Mouse (Mus musculus) CH12.LX (cell line): Measurements from ENCODE around the gene Lgals8. TPM values are rescaled to one million over a fixed set of nuclear protein-coding genes. Genes with fewer than 3 reads are reported as not detected.

Source experiments
- DNase-seq: peaks from one replicate; pipeline ENCODE4 v3.0.0-alpha.2; 2013; ENCODE audit errors: extremely low read depth
- H3K27ac ChIP-seq: 2 replicates; pipeline ENCODE4 v1.5.1; 2012; ENCODE audit warnings: low read depth, mild to moderate bottlenecking, control low read depth, moderate library complexity; ENCODE audit not compliant: insufficient read depth
- H3K27me3 ChIP-seq: replicated peaks from 2 replicates; pipeline ENCODE3; 2012; ENCODE audit warnings: inconsistent platforms
- H3K36me3 ChIP-seq, 2 experiments: replicated peaks in 1 of 2; 2 replicates each; pipeline versions ENCODE3 to v1.6.1; 2012; ENCODE audit warnings: inconsistent platforms in 1 of 2, low read length in 1 of 2, mild to moderate bottlenecking in 1 of 2, mixed read lengths in 1 of 2, moderate library complexity in 1 of 2; ENCODE audit not compliant: control insufficient read depth in 1 of 2, insufficient read depth in 1 of 2
- H3K4me1 ChIP-seq, 2 experiments: 2 replicates each; pipeline ENCODE4 v1.6.1; 2012; ENCODE audit warnings: inconsistent platforms in 1 of 2, moderate library complexity in 1 of 2; ENCODE audit not compliant: insufficient read depth in 2 of 2, control insufficient read depth in 1 of 2
- H3K4me2 ChIP-seq: 2 replicates; pipeline ENCODE4 v1.6.1; 2012; ENCODE audit warnings: low read depth, mild to moderate bottlenecking, control low read depth; ENCODE audit not compliant: poor library complexity, insufficient read depth, severe bottlenecking
- H3K4me3 ChIP-seq, 3 experiments: fragments of 150-350 bp in 1 of 3; sonication (generic) in 1 of 3; replicated peaks in 1 of 3; 2 replicates each; pipeline versions ENCODE3 to v1.5.1; 2011 to 2012; ENCODE audit warnings: low read depth in 2 of 3, low read length in 2 of 3, mild to moderate bottlenecking in 2 of 3, moderate library complexity in 2 of 3, control low read depth in 1 of 3, improper control_type of control experiment in 1 of 3, inconsistent platforms in 1 of 3, mixed read lengths in 1 of 3; ENCODE audit not compliant: poor library complexity in 1 of 3
- H3K79me2 ChIP-seq: replicated peaks from 2 replicates; pipeline ENCODE4 v1.6.1; 2012; ENCODE audit warnings: mild to moderate bottlenecking, moderate library complexity; ENCODE audit not compliant: control insufficient read depth, poor library complexity, insufficient read depth, severe bottlenecking; ENCODE audit errors: extremely low read depth
- H3K9ac ChIP-seq: 2 replicates; pipeline ENCODE4 v1.6.1; 2012; ENCODE audit warnings: low read depth, mild to moderate bottlenecking, control low read depth, moderate library complexity; ENCODE audit not compliant: insufficient read depth
- H3K9me3 ChIP-seq: replicated peaks from 2 replicates; pipeline ENCODE3; 2012; ENCODE audit warnings: low read length, inconsistent platforms, mixed read lengths
- BHLHE40 ChIP-seq: IDR thresholded peaks from 2 replicates; pipeline ENCODE4 v1.6.1; 2011; ENCODE audit warnings: mild to moderate bottlenecking, low read depth, low read length, improper control_type of control experiment
- CHD1 ChIP-seq: IDR thresholded peaks from 2 replicates; pipeline ENCODE4 v1.6.1; 2012; ENCODE audit warnings: low read depth, low read length, improper control_type of control experiment, inconsistent platforms
- CHD2 ChIP-seq: IDR thresholded peaks from 2 replicates; pipeline ENCODE4 v1.6.1; 2011; ENCODE audit warnings: low read length, improper control_type of control experiment
- CTCF ChIP-seq, 2 experiments: IDR thresholded peaks in 1 of 2; conservative IDR thresholded peaks in 1 of 2; 2 replicates each; pipeline ENCODE4 v1.5.1; 2011 to 2012; ENCODE audit warnings: low read depth in 2 of 2, low read length in 2 of 2, improper control_type of control experiment in 1 of 2, inconsistent platforms in 1 of 2, mild to moderate bottlenecking in 1 of 2, moderate library complexity in 1 of 2
- E2F4 ChIP-seq: IDR thresholded peaks from 2 replicates; pipeline ENCODE4 v1.6.1; 2011; ENCODE audit warnings: low read depth, low read length, improper control_type of control experiment; ENCODE audit not compliant: insufficient replicate concordance
- EP300 ChIP-seq: IDR thresholded peaks from 2 replicates; pipeline ENCODE4 v1.6.1; 2011; ENCODE audit warnings: low read length, improper control_type of control experiment
- ETS1 ChIP-seq: conservative IDR thresholded peaks from 2 replicates; pipeline ENCODE4 v1.6.1; 2012; ENCODE audit warnings: low read depth, mild to moderate bottlenecking, inconsistent platforms, low read length, improper control_type of control experiment, moderate library complexity
- IRF4 ChIP-seq: IDR thresholded peaks from 2 replicates; pipeline ENCODE4 v1.6.1; 2014; ENCODE audit warnings: low read depth, mild to moderate bottlenecking, inconsistent platforms, low read length, improper control_type of control experiment
- JUN ChIP-seq: IDR thresholded peaks from 2 replicates; pipeline ENCODE4 v1.6.1; 2011; ENCODE audit warnings: low read depth, mild to moderate bottlenecking, low read length, improper control_type of control experiment, moderate library complexity; ENCODE audit not compliant: insufficient read depth
- JUND ChIP-seq: conservative IDR thresholded peaks from 2 replicates; pipeline ENCODE4 v1.6.1; 2011; ENCODE audit warnings: low read depth, low read length, improper control_type of control experiment
- MAFK ChIP-seq: IDR thresholded peaks from 2 replicates; pipeline ENCODE4 v1.6.1; 2011; ENCODE audit warnings: low read length, improper control_type of control experiment; ENCODE audit not compliant: insufficient replicate concordance
- MAX ChIP-seq: IDR thresholded peaks from 2 replicates; pipeline ENCODE4 v1.6.1; 2011; ENCODE audit warnings: low read length, improper control_type of control experiment
- MAZ ChIP-seq: IDR thresholded peaks from 2 replicates; pipeline ENCODE4 v1.6.1; 2012; ENCODE audit warnings: low read depth, mild to moderate bottlenecking, inconsistent platforms, low read length, improper control_type of control experiment, moderate library complexity
- MEF2A ChIP-seq: IDR thresholded peaks from 2 replicates; pipeline ENCODE4 v1.6.1; 2014; ENCODE audit warnings: low read depth, mild to moderate bottlenecking, inconsistent platforms, low read length, improper control_type of control experiment, borderline replicate concordance
- MYC ChIP-seq: IDR thresholded peaks from 2 replicates; pipeline ENCODE4 v1.6.1; 2011; ENCODE audit warnings: low read depth, mild to moderate bottlenecking, improper control_type of control experiment, low read length
- NELFE ChIP-seq: IDR thresholded peaks from 2 replicates; pipeline ENCODE4 v1.6.1; 2011; ENCODE audit warnings: low read depth, low read length, improper control_type of control experiment
- NRF1 ChIP-seq: IDR thresholded peaks from 2 replicates; pipeline ENCODE4 v1.6.1; 2014; ENCODE audit warnings: low read depth, mild to moderate bottlenecking, inconsistent platforms, low read length, improper control_type of control experiment, moderate library complexity
- POLR2A ChIP-seq: IDR thresholded peaks from 2 replicates; pipeline ENCODE4 v1.6.1; 2011; ENCODE audit warnings: low read depth, mild to moderate bottlenecking, improper control_type of control experiment, low read length
- POLR2AphosphoS2 ChIP-seq: IDR thresholded peaks from 2 replicates; pipeline ENCODE4 v1.6.1; 2011; ENCODE audit warnings: low read depth, low read length, improper control_type of control experiment
- RCOR1 ChIP-seq: conservative IDR thresholded peaks from 2 replicates; pipeline ENCODE4 v1.6.1; 2012; ENCODE audit warnings: low read depth, mild to moderate bottlenecking, inconsistent platforms, low read length, improper control_type of control experiment
- SIN3A ChIP-seq: IDR thresholded peaks from 2 replicates; pipeline ENCODE4 v1.6.1; 2012; ENCODE audit warnings: low read length, improper control_type of control experiment, inconsistent platforms
- SMC3 ChIP-seq: IDR thresholded peaks from 2 replicates; pipeline ENCODE4 v1.6.1; 2011; ENCODE audit warnings: low read depth, low read length, improper control_type of control experiment
- TBP ChIP-seq: conservative IDR thresholded peaks from 2 replicates; pipeline ENCODE4 v1.6.1; 2011; ENCODE audit warnings: low read depth, low read length, improper control_type of control experiment
- TCF12 ChIP-seq: IDR thresholded peaks from 2 replicates; pipeline ENCODE4 v1.6.1; 2014; ENCODE audit warnings: low read depth, mild to moderate bottlenecking, inconsistent platforms, low read length, improper control_type of control experiment
- UBTF ChIP-seq: IDR thresholded peaks from 2 replicates; pipeline ENCODE4 v1.6.1; 2012; ENCODE audit warnings: low read depth, mild to moderate bottlenecking, inconsistent platforms, low read length, improper control_type of control experiment, moderate library complexity
- USF1 ChIP-seq: IDR thresholded peaks from 2 replicates; pipeline ENCODE4 v1.6.1; 2014; ENCODE audit warnings: low read depth, mild to moderate bottlenecking, inconsistent platforms, low read length, improper control_type of control experiment
- USF2 ChIP-seq: conservative IDR thresholded peaks from 2 replicates; pipeline ENCODE4 v1.6.1; 2011; ENCODE audit warnings: low read depth, low read length, improper control_type of control experiment
- ZC3H11A ChIP-seq: IDR thresholded peaks from 2 replicates; pipeline ENCODE4 v1.6.1; 2012; ENCODE audit warnings: low read depth, mild to moderate bottlenecking, inconsistent platforms, low read length, improper control_type of control experiment
- ZKSCAN1 ChIP-seq: IDR thresholded peaks from 2 replicates; pipeline ENCODE4 v1.6.1; 2012; ENCODE audit warnings: low read depth, inconsistent platforms, low read length, improper control_type of control experiment, borderline replicate concordance
- ZMIZ1 ChIP-seq: IDR thresholded peaks from 2 replicates; pipeline ENCODE4 v1.6.1; 2012; ENCODE audit warnings: low read depth, mild to moderate bottlenecking, inconsistent platforms, low read length, improper control_type of control experiment
- ZNF384 ChIP-seq: IDR thresholded peaks from 2 replicates; pipeline ENCODE4 v1.6.1; 2012; ENCODE audit warnings: low read depth, low read length, improper control_type of control experiment, inconsistent platforms
- dilution Hi-C: fragments of 300-500 bp; cut with MboI; formaldehyde crosslinking; loops from 2 replicates; pipeline ENCODE4 v1.14.3; 2020; ENCODE audit warnings: low sequenced_read_pairs; ENCODE audit not compliant: extremely low pct_unique_long_range_greater_than_20kb, extremely low pct_ligation_motif_present
- in situ Hi-C: fragments of 300-500 bp; cut with MboI; formaldehyde crosslinking; loops from 3 replicates; pipeline ENCODE4 v1.14.3; 2019; ENCODE audit warnings: low sequenced_read_pairs, low pct_ligation_motif_present, low pct_unique_long_range_greater_than_20kb, mixed read lengths
- polyA plus RNA-seq: library from polyadenylated mRNA; unstranded; fragments of >175 nt; gene quantifications from 2 replicates; pipeline ENCODE4 v1.2.1, GENCODE M21; 2012; ENCODE audit warnings: low read depth; ENCODE audit not compliant: insufficient read length
- total RNA-seq, 2 experiments: library from RNA; depleted of rRNA; stranded (reverse); fragments of 300-350 nt in 1 of 2; fragments of >200 nt in 1 of 2; gene quantifications; 2 replicates each; pipeline ENCODE4 v1.2.3; 2012 to 2014

Gene Lgals8
- total and polyA plus RNA-seq, 3 experiments: 15.8 to 23.5 (median 18.4) TPM

GRCm38 (mm10) chr13:12461730-12462119 is 3.0 kb downstream of the Lgals8 start:
- Histone ChIP-seq H3K4me1 (peaks cover 8 to 33% of the 10 kb centered on the region in 2 experiments), H3K36me3 (peaks cover 16 to 26% of the 10 kb centered on the region in 2 experiments), H3K27me3 (no peaks in the 10 kb centered on the region), H3K9me3 (no peaks in the 10 kb centered on the region), H3K27ac (no peak overlapping the region), H3K9ac (peak overlapping the region; percentile 35; the same call in 1 of the 2 replicates), H3K4me3 (peak overlapping the region; percentile 65 to 100 (median 82)), H3K4me2 (peak overlapping the region; percentile 77), H3K79me2 (0 out of 2 replicates have a peak, but pooled peaks cover 4% of the 10 kb centered on the region)
- no peak for TF ChIP-seq UBTF
- dilution Hi-C loops (no loop called here), in situ Hi-C loops (no loop called here)
- DNase-seq: peak; percentile 21

GRCm38 (mm10) chr13:12460881-12461729 is 3.6 kb downstream of the Lgals8 start:
- Histone ChIP-seq H3K4me1 (peaks cover 8 to 33% of the 10 kb centered on the region in 2 experiments), H3K9me3 (no peaks in the 10 kb centered on the region), H3K79me2 (0 out of 2 replicates have a peak, but pooled peaks cover 4% of the 10 kb centered on the region), H3K4me3 (peak overlapping the region; percentile 65 to 100 (median 82)), H3K36me3 (peaks cover 22 to 32% of the 10 kb centered on the region in 2 experiments), H3K27ac (peak overlapping the region; percentile 84), H3K9ac (peak overlapping the region; percentile 93), H3K4me2 (peak overlapping the region; percentile 77), H3K27me3 (no peaks in the 10 kb centered on the region)
- in situ Hi-C loops: no loop called here
- DNase-seq: peak; percentile 91
- dilution Hi-C loops: no loop called here
- TF ChIP-seq MAZ: peak; percentile 54; the same call in 1 of the 2 replicates
- TF ChIP-seq RCOR1: no peak
- TF ChIP-seq CHD1: no peak; the same call in none of the 2 replicates
- peak; percentile 59 for TF ChIP-seq MAX
- no peak for TF ChIP-seq JUND
- TF ChIP-seq SIN3A: peak; percentile 72; the same call in 1 of the 2 replicates
- no peak for TF ChIP-seq E2F4
- no peak for TF ChIP-seq ZMIZ1
- no peak for TF ChIP-seq ZC3H11A
- no peak; the same call in 1 of the 2 replicates for TF ChIP-seq IRF4
- no peak for TF ChIP-seq ZNF384
- TF ChIP-seq SMC3: no peak
- peak; percentile 96 for TF ChIP-seq CHD2
- TF ChIP-seq TBP: peak; percentile 56
- no peak for TF ChIP-seq ZKSCAN1
- TF ChIP-seq POLR2A: peak; percentile 77
- TF ChIP-seq POLR2AphosphoS2: no peak; the same call in 1 of the 2 replicates
- TF ChIP-seq MYC: no peak
- peak; percentile 41; the same call in 1 of the 2 replicates for TF ChIP-seq MEF2A
- no peak for TF ChIP-seq CTCF (conservative IDR thresholded peaks at IDR 0.05 in 1 of 2, IDR thresholded peaks at IDR 0.05 in 1 of 2; ENCODE audit: low read depth in 2 of 2, low read length in 2 of 2)
- no peak for TF ChIP-seq JUN
- TF ChIP-seq NRF1: peak; percentile 55
- TF ChIP-seq BHLHE40: peak; percentile 98
- TF ChIP-seq USF1: peak; percentile 14
- no peak for TF ChIP-seq MAFK
- TF ChIP-seq ETS1: no peak
- peak; percentile 66 for TF ChIP-seq TCF12
- TF ChIP-seq NELFE: peak; percentile 47; the same call in 1 of the 2 replicates
- no peak for TF ChIP-seq EP300
- no peak for TF ChIP-seq USF2
- TF ChIP-seq UBTF: 0 out of 2 replicates have a peak, but pooled peaks have one; percentile 38
